Mouse (Mus musculus) cerebellum, adult 2 months (tissue): ENCODE measurements around the gene Ermard. TPM values are rescaled to one million over a fixed set of nuclear protein-coding genes. Genes with fewer than 3 reads are reported as not detected.

Source experiments
- DNase-seq, 2 experiments: peaks; one replicate each; pipeline ENCODE4 v3.0.0; 2021
- H3K27ac ChIP-seq: fragments of 200-500 bp; 2 replicates; pipeline ENCODE4 v1.5.1; 2012; ENCODE audit warnings: low read length, control low read depth, inconsistent platforms; ENCODE audit not compliant: insufficient read depth
- H3K27me3 ChIP-seq: fragments of 200-500 bp; 2 replicates; pipeline ENCODE4 v1.6.1; 2012; ENCODE audit warnings: inconsistent platforms, mild to moderate bottlenecking, low read length, moderate library complexity; ENCODE audit not compliant: control insufficient read depth, insufficient read depth
- H3K4me1 ChIP-seq: fragments of 200-500 bp; 2 replicates; pipeline ENCODE4 v1.6.1; 2011; ENCODE audit warnings: low read length; ENCODE audit not compliant: control insufficient read depth, insufficient read depth
- H3K4me3 ChIP-seq: fragments of 200-500 bp; replicated peaks from 2 replicates; pipeline ENCODE3; 2011; ENCODE audit warnings: mild to moderate bottlenecking, low read depth, low read length, control low read depth; ENCODE audit not compliant: insufficient read depth
- CTCF ChIP-seq: fragments of 200-500 bp; IDR thresholded peaks from 2 replicates; pipeline ENCODE4 v1.5.1; 2011; ENCODE audit warnings: low read depth, mild to moderate bottlenecking, control low read depth, low read length, moderate library complexity, borderline replicate concordance; ENCODE audit not compliant: insufficient read depth
- POLR2A ChIP-seq: fragments of 200-500 bp; IDR thresholded peaks from 2 replicates; pipeline ENCODE4 v1.6.1; 2011; ENCODE audit warnings: low read length, control low read depth, borderline replicate concordance; ENCODE audit not compliant: insufficient read depth
- WGBS: fragments of 180-500 bp; shearing (Covaris S2); methylation state at CpG from one replicate; pipeline ENCODE4 v1.1.7; 2018; 5-methylcytosine and 5-hydroxymethylcytosine counted together
- polyA plus RNA-seq: library from polyadenylated mRNA; depleted of rRNA; stranded (reverse); fragments of >200 nt; gene quantifications from 2 replicates; pipeline ENCODE4 v1.2.3, GENCODE M21; 2012

Gene Ermard
- polyA plus RNA-seq, 1 experiment = 107 TPM

GRCm38 (mm10) chr17:15060356-15060755 is 19.3 kb downstream of the Ermard start:
- WGBS = 87% methylated on average over 6 of the region's 6 CpGs
- Histone ChIP-seq H3K4me1 (no peaks in the 10 kb centered on the region), H3K4me3 (no peak overlapping the region), H3K27ac (no peak overlapping the region), H3K27me3 (no peaks in the 10 kb centered on the region)
- no peak for DNase-seq
- TF ChIP-seq POLR2A = no peak
- no peak for TF ChIP-seq CTCF

GRCm38 (mm10) chr17:15065391-15066024 is 24.5 kb downstream of the Ermard start:
- TF ChIP-seq POLR2A = no peak
- peak; percentile 71 for TF ChIP-seq CTCF
- Histone ChIP-seq H3K27me3 (no peaks in the 10 kb centered on the region), H3K27ac (no peak overlapping the region), H3K4me1 (peaks cover 9% of the 10 kb centered on the region), H3K4me3 (no peak overlapping the region)
- WGBS = 43% methylated on average over 13 of the region's 13 CpGs
- peak; percentile 58 to 63 for DNase-seq

- TF ChIP-seq CTCF (no peak), POLR2A (no peak)
- no peaks in the 10 kb centered on the region for H3K27me3 ChIP-seq
- WGBS = 70% methylated on average over 6 of the region's 6 CpGs
These were observed 25.1 kb downstream of the Ermard start for GRCm38 (mm10) chr17:15066066-15066465.

GRCm38 (mm10) chr17:15066911-15067310 is 25.9 kb downstream of the Ermard start:
- Histone ChIP-seq H3K4me1 (peaks cover 9% of the 10 kb centered on the region), H3K4me3 (no peak overlapping the region), H3K27ac (no peak overlapping the region), H3K27me3 (no peaks in the 10 kb centered on the region)
- no peak for DNase-seq
- 80% methylated on average over 1 of the region's 1 CpGs for WGBS
- TF ChIP-seq POLR2A (no peak), CTCF (no peak)

More at GRCm38 (mm10) chr17:15066066-15066465, 25.1 kb downstream of the Ermard start:
- DNase-seq = no peak
- H3K4me3 ChIP-seq = no peak overlapping the region
- H3K27ac ChIP-seq = no peak overlapping the region
- peaks cover 9% of the 10 kb centered on the region for H3K4me1 ChIP-seq

- WGBS = 47% methylated on average over 8 of the region's 8 CpGs
- TF ChIP-seq CTCF (no peak), POLR2A (no peak)
These were observed 27.2 kb downstream of the Ermard start for GRCm38 (mm10) chr17:15068040-15068792.

GRCm38 (mm10) chr17:15069124-15069523 is 28.1 kb downstream of the Ermard start:
- H3K4me3 ChIP-seq = no peak overlapping the region
- WGBS = 31% methylated on average over 2 of the region's 2 CpGs
- no peak for TF ChIP-seq CTCF
- no peak for TF ChIP-seq POLR2A
- DNase-seq = peak in 1 of 2 experiments; percentile 17
- H3K27ac ChIP-seq = no peak overlapping the region
- H3K4me1 ChIP-seq = peaks cover 9% of the 10 kb centered on the region
- no peaks in the 10 kb centered on the region for H3K27me3 ChIP-seq

More at GRCm38 (mm10) chr17:15068040-15068792, 27.2 kb downstream of the Ermard start:
- no peak overlapping the region for H3K27ac ChIP-seq
- no peak for DNase-seq
- H3K4me3 ChIP-seq = no peak overlapping the region
- peaks cover 9% of the 10 kb centered on the region for H3K4me1 ChIP-seq
- H3K27me3 ChIP-seq = no peaks in the 10 kb centered on the region

- no peak overlapping the region for H3K4me3 ChIP-seq
- H3K27ac ChIP-seq = no peak overlapping the region
- H3K27me3 ChIP-seq = no peaks in the 10 kb centered on the region
- TF ChIP-seq CTCF = no peak
- no peak for TF ChIP-seq POLR2A
- DNase-seq = no peak
- H3K4me1 ChIP-seq = peaks cover 8% of the 10 kb centered on the region
- WGBS = 90% methylated on average over 2 of the region's 2 CpGs
These were observed 31.2 kb downstream of the Ermard start for GRCm38 (mm10) chr17:15072211-15072610.
